Mouse (Mus musculus) limb, embryonic 12.5 days (tissue): ENCODE measurements at regions not wholly inside any gene's neighbourhood (a gene's known extent, or its start where the extent isn't known, plus 50 kb on each side); places are given as distances from the start of the nearest gene placed in this dataset.

Experiments
- ATAC-seq: fragments of 200-750 bp; cut with Nextera tagmentation; 2 replicates; pipeline ENCODE4 v1.8.0; 2017; ENCODE audit warnings: low read depth, moderate TSS enrichment; ENCODE audit not compliant: insufficient number of reproducible peaks, insufficient read depth, low FRiP score, low TSS enrichment
- H3K27ac ChIP-seq: fragments of 300-500 bp; sonication (generic); 2 replicates; pipeline ENCODE4 v1.5.1; 2016; ENCODE audit warnings: mild to moderate bottlenecking, moderate library complexity
- H3K27me3 ChIP-seq: fragments of 300-500 bp; sonication (generic); 2 replicates; pipeline ENCODE4 v1.6.1; 2016; ENCODE audit warnings: mild to moderate bottlenecking, moderate library complexity
- H3K36me3 ChIP-seq: fragments of 300-500 bp; sonication (generic); 2 replicates; pipeline ENCODE4 v1.6.1; 2016; ENCODE audit warnings: mild to moderate bottlenecking, moderate library complexity
- H3K4me1 ChIP-seq: fragments of 300-500 bp; sonication (generic); replicated peaks from 2 replicates; pipeline ENCODE4 v1.6.1; 2016
- H3K4me2 ChIP-seq: fragments of 300-500 bp; sonication (generic); 2 replicates; pipeline ENCODE4 v1.6.1; 2016; ENCODE audit warnings: mild to moderate bottlenecking, moderate library complexity
- H3K4me3 ChIP-seq: fragments of 300-500 bp; sonication (generic); replicated peaks from 2 replicates; pipeline ENCODE4 v1.5.1; 2016; ENCODE audit warnings: mild to moderate bottlenecking
- H3K9ac ChIP-seq: fragments of 300-500 bp; sonication (generic); replicated peaks from 2 replicates; pipeline ENCODE4 v1.6.1; 2016; ENCODE audit warnings: mild to moderate bottlenecking, moderate library complexity
- H3K9me3 ChIP-seq: fragments of 300-500 bp; sonication (generic); 2 replicates; pipeline ENCODE4 v1.6.1; 2016; ENCODE audit warnings: mild to moderate bottlenecking, moderate library complexity
- WGBS: fragments of 180-500 bp; shearing (Covaris S2); methylation state at CpG from one replicate; pipeline ENCODE4 v1.1.7; 2016; 5-methylcytosine and 5-hydroxymethylcytosine counted together

DNA sequence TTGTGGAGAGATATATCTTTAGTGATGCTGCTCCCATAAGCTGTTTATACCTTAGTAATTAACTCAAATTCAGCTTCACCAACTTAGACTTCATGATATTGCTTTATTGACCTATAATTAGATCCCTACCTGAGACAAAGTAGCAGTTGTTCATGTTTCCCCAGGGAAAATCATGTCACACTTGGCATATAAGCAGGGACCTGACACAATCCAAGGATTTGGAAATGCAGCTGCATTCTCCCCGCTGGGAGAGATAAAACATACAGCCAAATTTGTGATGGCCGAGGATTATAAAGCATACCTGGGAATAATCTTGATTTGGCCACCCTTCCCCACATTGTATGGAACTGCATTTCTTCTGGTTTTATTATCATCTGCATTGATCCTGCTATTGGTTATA lies 55.6 kb upstream of the Tmc1 start:
- no peaks in the 10 kb centered on the region for H3K4me1 ChIP-seq
- H3K9me3 ChIP-seq = no peaks in the 10 kb centered on the region
- H3K27ac ChIP-seq = no peak overlapping the region
- ATAC-seq = no peak
- H3K4me3 ChIP-seq = no peak overlapping the region
- H3K4me2 ChIP-seq = no peak overlapping the region
- 88% methylated on average over 2 of the region's 2 CpGs for WGBS
- H3K9ac ChIP-seq = no peak overlapping the region
- no peaks in the 10 kb centered on the region for H3K36me3 ChIP-seq
- H3K27me3 ChIP-seq = no peaks in the 10 kb centered on the region

DNA sequence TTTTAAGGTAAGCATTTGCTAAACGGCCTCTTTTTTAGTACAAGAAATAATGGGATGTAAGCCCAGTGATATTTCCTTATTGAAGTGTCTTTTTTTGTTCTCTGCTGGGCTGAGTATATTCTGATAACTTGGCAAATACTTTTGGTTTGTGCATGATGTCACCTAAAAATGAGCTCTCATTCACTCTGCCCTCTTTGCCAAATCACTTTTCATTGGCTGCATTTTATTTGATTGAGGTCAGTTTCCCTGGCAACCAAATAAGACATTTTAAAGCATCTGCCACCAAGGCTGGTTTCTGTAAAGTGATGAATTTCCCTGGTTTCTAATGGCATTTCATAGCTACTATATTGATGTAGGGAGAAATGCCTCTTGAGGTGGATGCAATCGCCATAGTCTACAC lies 50.4 kb upstream of the Tmc1 start:
- WGBS = 87% methylated on average over 2 of the region's 2 CpGs
- Histone ChIP-seq H3K27me3 (no peaks in the 10 kb centered on the region), H3K4me2 (no peak overlapping the region), H3K36me3 (no peaks in the 10 kb centered on the region), H3K4me1 (no peaks in the 10 kb centered on the region), H3K9me3 (peaks cover 4% of the 10 kb centered on the region; the same call in 1 of the 2 replicates), H3K9ac (no peak overlapping the region), H3K27ac (no peak overlapping the region), H3K4me3 (no peak overlapping the region)
- ATAC-seq = no peak
